Mouse (Mus musculus) lung, embryonic 14.5 days (tissue): ENCODE measurements at regions not wholly inside any gene's neighbourhood (a gene's known extent, or its start where the extent isn't known, plus 50 kb on each side); places are given as distances from the start of the nearest gene placed in this dataset.

Experiments used
- ATAC-seq: fragments of 200-750 bp; cut with Nextera tagmentation; 2 replicates; pipeline ENCODE4 v1.8.0; 2017; ENCODE audit warnings: mild to moderate bottlenecking, moderate TSS enrichment, moderate library complexity; ENCODE audit not compliant: insufficient read depth
- DNase-seq: peaks from one replicate; pipeline ENCODE4 v3.0.0-alpha.2; 2015
- H3K27ac ChIP-seq: fragments of 300-500 bp; sonication (generic); 2 replicates; pipeline ENCODE4 v1.5.1; 2014; ENCODE audit warnings: low read depth, mild to moderate bottlenecking, moderate library complexity
- H3K27me3 ChIP-seq: fragments of 300-500 bp; sonication (generic); 2 replicates; pipeline ENCODE4 v1.6.1; 2014; ENCODE audit warnings: low read length, control low read depth; ENCODE audit not compliant: insufficient read depth
- H3K36me3 ChIP-seq: fragments of 300-500 bp; sonication (generic); 2 replicates; pipeline ENCODE4 v1.6.1; 2014; ENCODE audit warnings: control low read depth; ENCODE audit not compliant: insufficient read depth
- H3K4me1 ChIP-seq: fragments of 300-500 bp; sonication (generic); 2 replicates; pipeline ENCODE4 v1.6.1; 2014; ENCODE audit warnings: antibody characterized with exemption, control low read depth; ENCODE audit not compliant: insufficient read depth
- H3K4me2 ChIP-seq: fragments of 300-500 bp; sonication (generic); 2 replicates; pipeline ENCODE4 v1.6.1; 2014; ENCODE audit warnings: mild to moderate bottlenecking
- H3K4me3 ChIP-seq: fragments of 300-500 bp; sonication (generic); 2 replicates; pipeline ENCODE4 v1.5.1; 2014; ENCODE audit warnings: low read depth, low read length
- H3K9ac ChIP-seq: fragments of 300-500 bp; sonication (generic); 2 replicates; pipeline ENCODE4 v1.6.1; 2014
- H3K9me3 ChIP-seq: fragments of 300-500 bp; sonication (generic); 2 replicates; pipeline ENCODE4 v1.6.1; 2016; ENCODE audit warnings: low read depth, low read length, control low read depth
- CTCF ChIP-seq: IDR thresholded peaks from 2 replicates; pipeline ENCODE4 v1.5.1; 2016; ENCODE audit warnings: antibody characterized with exemption, low read depth
- WGBS: fragments of 180-500 bp; shearing (Covaris S2); extraction: QIAGEN DNeasy Blood & Tissue Kit; methylation state at CpG from one replicate; pipeline ENCODE4 v1.1.7; 2014; 5-methylcytosine and 5-hydroxymethylcytosine counted together

GRCm38 (mm10) chr19:15830385-15830784 lies 116.8 kb downstream of the Psat1 start:
- Histone ChIP-seq H3K36me3 (no peaks in the 10 kb centered on the region), H3K27ac (no peak overlapping the region), H3K4me2 (no peak overlapping the region), H3K4me3 (no peak overlapping the region), H3K4me1 (0 out of 2 replicates have a peak, but pooled peaks cover 2% of the 10 kb centered on the region), H3K9ac (no peak overlapping the region), H3K9me3 (no peaks in the 10 kb centered on the region), H3K27me3 (no peaks in the 10 kb centered on the region)
- DNase-seq, result peak; percentile 51
- TF ChIP-seq CTCF, result no peak
- ATAC-seq, result peak; percentile 66; the same call in 1 of the 2 replicates

DNA sequence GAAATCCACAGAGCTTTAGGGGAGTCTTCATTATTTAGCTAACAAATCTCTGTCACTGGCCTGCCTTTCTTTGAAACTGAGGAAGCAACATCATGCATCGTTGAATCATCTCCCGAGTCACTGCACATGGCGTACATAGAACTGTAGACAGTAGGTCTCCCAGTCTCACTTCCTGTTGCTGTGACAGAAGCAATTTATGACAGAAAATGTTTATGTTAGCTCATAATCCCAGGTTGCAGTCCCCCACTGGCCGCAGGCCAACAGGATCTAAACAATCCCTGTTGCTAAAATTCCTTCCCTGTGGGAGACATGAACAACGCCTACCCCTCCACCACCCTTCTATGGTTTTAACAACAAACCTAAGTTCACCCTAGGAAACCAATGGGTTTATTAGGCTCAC lies 118.0 kb downstream of the Psat1 start:
- Histone ChIP-seq H3K4me3 (no peak overlapping the region), H3K27ac (no peak overlapping the region), H3K9me3 (no peaks in the 10 kb centered on the region), H3K9ac (no peak overlapping the region), H3K36me3 (no peaks in the 10 kb centered on the region), H3K4me1 (0 out of 2 replicates have a peak, but pooled peaks cover 2% of the 10 kb centered on the region), H3K4me2 (no peak overlapping the region), H3K27me3 (no peaks in the 10 kb centered on the region)
- DNase-seq (peak; percentile 85), ATAC-seq (peak; percentile 62; the same call in 1 of the 2 replicates)
- no peak for TF ChIP-seq CTCF
- WGBS, result 30% methylated on average over 5 of the region's 5 CpGs

DNA sequence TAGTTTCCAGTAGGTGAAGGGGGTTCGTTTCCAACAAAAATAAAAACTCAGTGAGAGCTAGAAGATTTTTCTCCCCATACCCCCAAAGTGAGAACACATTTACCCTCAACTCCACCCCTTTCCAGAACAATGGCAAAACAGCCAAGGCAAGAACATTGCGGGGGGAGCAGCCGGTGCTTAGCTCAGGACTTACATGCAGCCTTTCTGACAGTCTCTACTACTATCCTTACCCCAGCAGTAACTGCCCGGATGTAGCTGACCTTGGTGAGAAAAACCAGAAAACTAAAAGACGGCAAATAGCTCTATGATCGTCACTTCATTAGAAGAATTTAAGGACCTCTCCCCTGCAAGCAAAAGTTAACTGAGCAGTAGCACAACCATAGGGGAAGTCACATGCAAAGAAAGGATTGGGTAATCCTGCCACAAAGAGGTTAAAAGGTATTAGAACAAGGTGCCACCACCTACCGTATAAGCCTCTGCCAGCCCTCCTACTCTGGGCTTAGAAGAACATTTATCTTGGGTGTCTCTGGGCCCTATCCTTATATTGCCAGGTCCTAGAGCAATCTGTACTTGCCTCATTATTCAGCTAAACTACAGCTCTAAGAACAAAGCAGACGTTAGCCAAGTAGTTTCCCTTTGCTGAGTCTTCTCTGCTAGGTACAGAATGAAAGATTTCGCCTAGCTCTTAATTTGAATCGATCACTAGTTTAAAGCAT lies 119.0 kb downstream of the Psat1 start:
- H3K36me3 ChIP-seq, result no peaks in the 10 kb centered on the region
- 77% methylated on average over 10 of the region's 10 CpGs for WGBS
- H3K4me1 ChIP-seq, result 0 out of 2 replicates have a peak, but pooled peaks cover 2% of the 10 kb centered on the region
- no peaks in the 10 kb centered on the region for H3K9me3 ChIP-seq
- DNase-seq (no peak), ATAC-seq (no peak)
- H3K4me3 ChIP-seq, result no peak overlapping the region
- no peaks in the 10 kb centered on the region for H3K27me3 ChIP-seq
- TF ChIP-seq CTCF, result no peak
- no peak overlapping the region for H3K4me2 ChIP-seq
- no peak overlapping the region for H3K27ac ChIP-seq
- H3K9ac ChIP-seq, result no peak overlapping the region

- Histone ChIP-seq H3K27me3 (no peaks in the 10 kb centered on the region), H3K4me3 (no peak overlapping the region), H3K36me3 (no peaks in the 10 kb centered on the region), H3K4me2 (no peak overlapping the region), H3K4me1 (0 out of 2 replicates have a peak, but pooled peaks cover 2% of the 10 kb centered on the region), H3K9ac (no peak overlapping the region), H3K27ac (no peak overlapping the region), H3K9me3 (no peaks in the 10 kb centered on the region)
- no peak for ATAC-seq
- no peak for DNase-seq
- TF ChIP-seq CTCF, result no peak
- 81% methylated on average over 9 of the region's 9 CpGs for WGBS
These were observed 119.8 kb downstream of the Psat1 start for GRCm38 (mm10) chr19:15827120-15827989.

GRCm38 (mm10) chr19:15823688-15824371 lies 123.3 kb downstream of the Psat1 start:
- WGBS, result 52% methylated on average over 6 of the region's 6 CpGs
- no peak for ATAC-seq
- Histone ChIP-seq H3K4me1 (no peaks in the 10 kb centered on the region), H3K27ac (no peak overlapping the region), H3K36me3 (no peaks in the 10 kb centered on the region), H3K27me3 (no peaks in the 10 kb centered on the region), H3K4me3 (no peak overlapping the region), H3K4me2 (no peak overlapping the region), H3K9ac (no peak overlapping the region), H3K9me3 (no peaks in the 10 kb centered on the region)
- no peak for DNase-seq
- TF ChIP-seq CTCF, result no peak

DNA sequence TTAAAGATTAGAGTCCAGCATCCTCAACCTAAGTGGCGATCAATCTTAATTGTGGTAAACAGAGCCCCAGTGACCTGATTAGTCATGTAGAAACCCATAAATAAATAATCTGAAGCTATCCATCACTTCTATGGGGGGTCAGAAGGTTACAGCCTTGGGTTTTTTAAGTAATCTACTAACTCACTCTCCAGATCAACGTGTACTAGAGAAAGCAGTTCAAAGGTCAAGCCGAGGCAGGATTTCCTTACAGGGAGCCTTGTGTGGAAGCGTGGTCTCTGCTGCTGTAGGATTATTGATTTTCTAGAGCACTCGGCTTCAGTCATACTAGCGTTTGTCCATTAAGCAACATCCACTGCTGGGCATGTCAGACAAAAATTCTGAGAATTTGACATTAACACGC lies 127.1 kb downstream of the Psat1 start:
- WGBS, result 28% methylated on average over 7 of the region's 7 CpGs
- DNase-seq (no peak), ATAC-seq (no peak)
- Histone ChIP-seq H3K4me3 (no peak overlapping the region), H3K27ac (no peak overlapping the region), H3K4me2 (no peak overlapping the region), H3K4me1 (no peaks in the 10 kb centered on the region), H3K9ac (no peak overlapping the region), H3K36me3 (no peaks in the 10 kb centered on the region), H3K9me3 (no peaks in the 10 kb centered on the region), H3K27me3 (no peaks in the 10 kb centered on the region)
- no peak for TF ChIP-seq CTCF

DNA sequence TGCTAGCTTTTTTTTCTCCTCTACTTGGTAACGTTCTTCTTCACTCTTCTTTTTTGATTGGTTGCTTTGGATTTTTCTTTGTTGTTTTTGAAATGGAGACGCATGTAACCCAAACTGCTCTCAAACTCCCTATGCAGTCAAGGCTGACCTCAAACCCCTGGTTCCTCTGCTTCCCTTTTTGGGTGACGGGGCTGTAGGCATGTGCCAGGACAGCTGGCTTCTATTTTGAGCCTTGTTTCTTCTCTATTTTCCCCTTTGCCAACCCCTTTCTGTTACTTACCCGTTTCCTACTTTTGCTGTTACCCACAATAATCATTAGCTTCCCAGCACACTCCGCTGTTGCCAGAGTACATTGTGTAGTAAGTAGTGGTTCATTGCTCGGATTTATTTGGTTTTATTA lies 132.0 kb downstream of the Psat1 start:
- Histone ChIP-seq H3K4me1 (no peaks in the 10 kb centered on the region), H3K4me2 (no peak overlapping the region), H3K4me3 (no peak overlapping the region), H3K36me3 (no peaks in the 10 kb centered on the region), H3K27ac (no peak overlapping the region), H3K9me3 (no peaks in the 10 kb centered on the region), H3K27me3 (no peaks in the 10 kb centered on the region), H3K9ac (no peak overlapping the region)
- DNase-seq (no peak), ATAC-seq (no peak)
- no peak for TF ChIP-seq CTCF
- 59% methylated on average over 6 of the region's 6 CpGs for WGBS
